21 mouse cellular contexts compared by ENCODE assay signal in genomic region chr7:49102223-49102622, GRCm38 (mm10).
A peak's percentile ranks its signal among the peaks of the same experiment; 100 is the strongest.
DNase-seq lines count a peak whose midpoint lies in the region; ATAC-seq lines count a peak whose summit lies in the region.
"Had no signal": no experiment of that assay in that cellular context is flagged by ENCODE, and none has a peak within 500 bp of the region (broad histone marks: within the 10 kb centered on the region; RNA-seq: fewer than 3 reads in every experiment).

No protein-coding gene starts in this region.

- WGBS in liver, embryonic 12.5 days (ENCODE audit: insufficient replicate concordance) = 73% methylated on average over 3 of the region's 3 CpGs
- 72% methylated on average over 3 of the region's 3 CpGs for WGBS in hindbrain, embryonic 12.5 days
- WGBS in hindbrain, embryonic 14.5 days = 46% methylated on average over 3 of the region's 3 CpGs
- 59% methylated on average over 3 of the region's 3 CpGs for WGBS in midbrain, embryonic 14.5 days
- WGBS in kidney, embryonic 14.5 days = 86% methylated on average over 3 of the region's 3 CpGs

- no peak overlapping the region for H3K4me2 ChIP-seq in liver, embryonic 12.5 days
- no peak overlapping the region for H3K4me2 ChIP-seq in hindbrain, embryonic 12.5 days (replicated peaks)
- H3K4me2 ChIP-seq in hindbrain, embryonic 14.5 days (replicated peaks) = no peak overlapping the region
- H3K4me2 ChIP-seq in midbrain, embryonic 14.5 days (ENCODE audit: low read length) = no peak overlapping the region
- H3K4me2 ChIP-seq in kidney, embryonic 14.5 days (replicated peaks; ENCODE audit: low read depth, low read length) = no peak overlapping the region
- H3K4me2 ChIP-seq: heart, embryonic 13.5 days; intestine, embryonic 15.5 days; kidney, embryonic 15.5 days; limb, embryonic 12.5 days had no signal

- no peak overlapping the region for H3K4me3 ChIP-seq in liver, embryonic 12.5 days
- H3K4me3 ChIP-seq in hindbrain, embryonic 12.5 days = no peak overlapping the region
- no peak overlapping the region for H3K4me3 ChIP-seq in hindbrain, embryonic 14.5 days (replicated peaks; ENCODE audit: low read length)
- no peak overlapping the region for H3K4me3 ChIP-seq in midbrain, embryonic 14.5 days (replicated peaks; ENCODE audit: low read depth, low read length)
- no peak overlapping the region for H3K4me3 ChIP-seq in kidney, embryonic 14.5 days (ENCODE audit: low read length)
- H3K4me3 ChIP-seq: heart, embryonic 13.5 days; intestine, embryonic 15.5 days; kidney, embryonic 15.5 days; limb, embryonic 12.5 days; megakaryocyte, embryonic 14.5 days had no signal

- no peaks in the 10 kb centered on the region for H3K9me3 ChIP-seq in liver, embryonic 12.5 days (replicated peaks)
- H3K9me3 ChIP-seq in hindbrain, embryonic 12.5 days (replicated peaks) = no peaks in the 10 kb centered on the region
- no peaks in the 10 kb centered on the region for H3K9me3 ChIP-seq in hindbrain, embryonic 14.5 days (ENCODE audit: control insufficient read depth, low read length)
- no peaks in the 10 kb centered on the region for H3K9me3 ChIP-seq in midbrain, embryonic 14.5 days (ENCODE audit: control insufficient read depth, low read length)
- H3K9me3 ChIP-seq in kidney, embryonic 14.5 days (ENCODE audit: control insufficient read depth, low read length) = no peaks in the 10 kb centered on the region
- H3K9me3 ChIP-seq: heart, embryonic 13.5 days; intestine, embryonic 15.5 days; kidney, embryonic 15.5 days; limb, embryonic 12.5 days; megakaryocyte, embryonic 14.5 days had no signal

- no peak for ATAC-seq in liver, embryonic 12.5 days
- ATAC-seq in hindbrain, embryonic 12.5 days (ENCODE audit: low FRiP score) = no peak
- 0 out of 2 replicates have a peak, but pooled peaks have one; percentile 39 for ATAC-seq in hindbrain, embryonic 14.5 days (ENCODE audit: low FRiP score)
- ATAC-seq in midbrain, embryonic 14.5 days (ENCODE audit: low FRiP score, low TSS enrichment) = no peak
- ATAC-seq in kidney, embryonic 14.5 days (ENCODE audit: low FRiP score, low TSS enrichment) = no peak
- no peak for ATAC-seq in activated CD4-positive, CD25-positive, alpha-beta regulatory T cell, adult 4 months
- ATAC-seq: intestine, embryonic 15.5 days had no signal

- DNase-seq in liver = no peak
- DNase-seq in hindbrain, embryonic 14.5 days (ENCODE audit: low spot score) = no peak
- DNase-seq in midbrain, embryonic 14.5 days = no peak
- no peak for DNase-seq in spleen, postnatal 14 days (ENCODE audit: low spot score in 2 of 2)
- DNase-seq: adrenal gland, adult 2 months; cerebellum, adult 11 months; gastrocnemius, postnatal 10 days; heart, adult 11 months; heart, postnatal 36 days; kidney, postnatal 4 days; lung, adult 18-20 months; thymus, adult 2 months had no signal

- no peak overlapping the region for H3K9ac ChIP-seq in liver, embryonic 12.5 days
- H3K9ac ChIP-seq in hindbrain, embryonic 12.5 days = no peak overlapping the region
- no peak overlapping the region for H3K9ac ChIP-seq in hindbrain, embryonic 14.5 days
- H3K9ac ChIP-seq in midbrain, embryonic 14.5 days (replicated peaks; ENCODE audit: low read length) = no peak overlapping the region
- H3K9ac ChIP-seq in kidney, embryonic 14.5 days (ENCODE audit: low read depth, low read length) = no peak overlapping the region
- H3K9ac ChIP-seq: heart, embryonic 13.5 days; intestine, embryonic 15.5 days; kidney, embryonic 15.5 days; limb, embryonic 12.5 days had no signal

- H3K27ac ChIP-seq in liver, embryonic 12.5 days = peak overlapping the region; percentile 10; the same call in 1 of the 2 replicates
- peak overlapping the region; percentile 67 for H3K27ac ChIP-seq in hindbrain, embryonic 12.5 days
- peak overlapping the region; percentile 14; the same call in 1 of the 2 replicates for H3K27ac ChIP-seq in hindbrain, embryonic 14.5 days
- peak overlapping the region; percentile 14; the same call in 1 of the 2 replicates for H3K27ac ChIP-seq in midbrain, embryonic 14.5 days (replicated peaks; ENCODE audit: low read depth, low read length)
- H3K27ac ChIP-seq in kidney, embryonic 14.5 days (ENCODE audit: low read depth, low read length) = no peak overlapping the region
- H3K27ac ChIP-seq: heart, embryonic 13.5 days; intestine, embryonic 15.5 days; kidney, embryonic 15.5 days; limb, embryonic 12.5 days had no signal

- no peaks in the 10 kb centered on the region for H3K36me3 ChIP-seq in liver, embryonic 12.5 days
- H3K36me3 ChIP-seq in hindbrain, embryonic 12.5 days = no peaks in the 10 kb centered on the region
- no peaks in the 10 kb centered on the region for H3K36me3 ChIP-seq in hindbrain, embryonic 14.5 days (replicated peaks; ENCODE audit: control insufficient read depth, insufficient read depth)
- no peaks in the 10 kb centered on the region for H3K36me3 ChIP-seq in midbrain, embryonic 14.5 days (ENCODE audit: control insufficient read depth, insufficient read depth, low read length)
- H3K36me3 ChIP-seq in kidney, embryonic 14.5 days (ENCODE audit: control insufficient read depth, insufficient read depth, low read length) = no peaks in the 10 kb centered on the region
- H3K36me3 ChIP-seq: heart, embryonic 13.5 days; intestine, embryonic 15.5 days; kidney, embryonic 15.5 days; limb, embryonic 12.5 days had no signal

- H3K27me3 ChIP-seq in liver, embryonic 12.5 days (replicated peaks) = no peaks in the 10 kb centered on the region
- no peaks in the 10 kb centered on the region for H3K27me3 ChIP-seq in hindbrain, embryonic 12.5 days
- no peaks in the 10 kb centered on the region for H3K27me3 ChIP-seq in hindbrain, embryonic 14.5 days (ENCODE audit: control insufficient read depth, insufficient read depth, low read length)
- H3K27me3 ChIP-seq in midbrain, embryonic 14.5 days (ENCODE audit: control insufficient read depth, insufficient read depth, low read length) = no peaks in the 10 kb centered on the region
- H3K27me3 ChIP-seq in kidney, embryonic 14.5 days (ENCODE audit: control insufficient read depth, insufficient read depth, low read length) = no peaks in the 10 kb centered on the region
- H3K27me3 ChIP-seq: heart, embryonic 13.5 days; intestine, embryonic 15.5 days; kidney, embryonic 15.5 days; limb, embryonic 12.5 days had no signal

- peaks cover 77% of the 10 kb centered on the region for H3K4me1 ChIP-seq in liver, embryonic 12.5 days
- peaks cover 44% of the 10 kb centered on the region for H3K4me1 ChIP-seq in hindbrain, embryonic 12.5 days
- peaks cover 40% of the 10 kb centered on the region for H3K4me1 ChIP-seq in hindbrain, embryonic 14.5 days (replicated peaks; ENCODE audit: control insufficient read depth, insufficient read depth, low read length)
- H3K4me1 ChIP-seq in midbrain, embryonic 14.5 days (ENCODE audit: control insufficient read depth, insufficient read depth, low read length) = peaks cover 41% of the 10 kb centered on the region
- no peaks in the 10 kb centered on the region for H3K4me1 ChIP-seq in kidney, embryonic 14.5 days (ENCODE audit: control insufficient read depth, insufficient read depth, low read length)
- H3K4me1 ChIP-seq: intestine, embryonic 15.5 days; kidney, embryonic 15.5 days; limb, embryonic 12.5 days; megakaryocyte, embryonic 14.5 days had no signal
